Mouse (Mus musculus) midbrain, embryonic 12.5 days (tissue): Measurements from ENCODE around the gene Cbln1. TPM values are rescaled to one million over a fixed set of nuclear protein-coding genes. Genes with fewer than 3 reads are reported as not detected.

Source experiments
- ATAC-seq: fragments of 200-750 bp; cut with Nextera tagmentation; 2 replicates; pipeline ENCODE4 v1.8.0; 2017; ENCODE audit warnings: low read depth, moderate TSS enrichment, moderate library complexity; ENCODE audit not compliant: low FRiP score
- H3K27ac ChIP-seq: fragments of 300-500 bp; sonication (generic); replicated peaks from 2 replicates; pipeline ENCODE4 v1.5.1; 2016; ENCODE audit warnings: mild to moderate bottlenecking
- H3K27me3 ChIP-seq: fragments of 300-500 bp; sonication (generic); 2 replicates; pipeline ENCODE4 v1.6.1; 2016; ENCODE audit warnings: mild to moderate bottlenecking
- H3K36me3 ChIP-seq: fragments of 300-500 bp; sonication (generic); 2 replicates; pipeline ENCODE4 v1.6.1; 2016
- H3K4me1 ChIP-seq: fragments of 300-500 bp; sonication (generic); 2 replicates; pipeline ENCODE4 v1.6.1; 2016
- H3K4me2 ChIP-seq: fragments of 300-500 bp; sonication (generic); replicated peaks from 2 replicates; pipeline ENCODE4 v1.6.1; 2016; ENCODE audit warnings: mild to moderate bottlenecking, moderate library complexity
- H3K4me3 ChIP-seq: fragments of 300-500 bp; sonication (generic); 2 replicates; pipeline ENCODE4 v1.5.1; 2016; ENCODE audit warnings: mild to moderate bottlenecking
- H3K9ac ChIP-seq: fragments of 300-500 bp; sonication (generic); replicated peaks from 2 replicates; pipeline ENCODE4 v1.6.1; 2016; ENCODE audit warnings: mild to moderate bottlenecking, moderate library complexity
- H3K9me3 ChIP-seq: fragments of 300-500 bp; sonication (generic); 2 replicates; pipeline ENCODE4 v1.6.1; 2016; ENCODE audit warnings: mild to moderate bottlenecking
- WGBS: fragments of 180-500 bp; shearing (Covaris S2); methylation state at CpG from one replicate; pipeline ENCODE4 v1.1.7; 2016; 5-methylcytosine and 5-hydroxymethylcytosine counted together
- polyA plus RNA-seq: library from polyadenylated mRNA; unstranded; fragments of >200 nt; fragmentation: Nextera tagmentation; extraction: Ambion mirVana; gene quantifications from 2 replicates; pipeline ENCODE4 v1.2.1, GENCODE M21; 2016

Cbln1 gene
- polyA plus RNA-seq, 1 experiment from 2014 or later: 9.9 TPM

- H3K36me3 ChIP-seq: no peaks in the 10 kb centered on the region
- H3K27me3 ChIP-seq: no peaks in the 10 kb centered on the region
- H3K9ac ChIP-seq: no peak overlapping the region
- WGBS: 85% methylated on average over 8 of the region's 8 CpGs
- no peak overlapping the region for H3K4me2 ChIP-seq
- no peak overlapping the region for H3K27ac ChIP-seq
- H3K4me1 ChIP-seq: peaks cover 7% of the 10 kb centered on the region; the same call in 1 of the 2 replicates
- no peaks in the 10 kb centered on the region for H3K9me3 ChIP-seq
- ATAC-seq: no peak
- no peak overlapping the region for H3K4me3 ChIP-seq
Observed at GRCm38 (mm10) chr8:87421697-87422096, 50.7 kb downstream of the Cbln1 start.

Other genes starting within 250 kb of the Cbln1 start
- not detected in 2 replicates for gene 4933402J07Rik, start 91.2 kb upstream of the Cbln1 start, polyA plus RNA-seq